Mouse (Mus musculus): ENCODE measurements around the gene Gm15448.
"Not testable (repeated sequence)": the region's sequence is repeated elsewhere in the genome, so short reads cannot be mapped to it uniquely, and the experiment has no call there.

Gene Gm15448

GRCm38 (mm10) chr7:3825599-3825998, at the start of gene Gm15448:
Gene Gm15448 (minus strand): TSS chr7:3825687.
- not testable (repeated sequence) for DNase-seq (ENCODE audit: low spot score)

DNA sequence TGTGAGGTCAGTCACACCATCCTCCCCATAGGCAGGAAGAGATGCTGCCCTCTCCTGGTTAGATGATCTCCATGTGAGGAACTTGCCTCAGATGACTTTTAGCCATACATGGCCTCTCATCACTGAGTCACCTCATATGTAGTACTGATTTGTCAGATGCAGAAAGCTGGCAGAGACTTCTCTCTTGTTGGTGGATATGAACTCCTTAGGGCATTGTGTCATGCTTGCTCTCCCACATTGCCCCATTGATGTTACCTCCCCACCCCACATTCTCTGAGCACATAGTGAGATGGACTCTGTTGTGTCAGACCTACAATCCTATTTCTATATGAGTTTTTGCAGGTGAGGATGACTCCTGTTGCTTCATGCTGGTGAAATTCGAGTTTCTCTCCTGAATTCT, 49.5 kb upstream of the Gm15448 start:
- DNase-seq (ENCODE audit: low spot score): not testable (repeated sequence)

DNA sequence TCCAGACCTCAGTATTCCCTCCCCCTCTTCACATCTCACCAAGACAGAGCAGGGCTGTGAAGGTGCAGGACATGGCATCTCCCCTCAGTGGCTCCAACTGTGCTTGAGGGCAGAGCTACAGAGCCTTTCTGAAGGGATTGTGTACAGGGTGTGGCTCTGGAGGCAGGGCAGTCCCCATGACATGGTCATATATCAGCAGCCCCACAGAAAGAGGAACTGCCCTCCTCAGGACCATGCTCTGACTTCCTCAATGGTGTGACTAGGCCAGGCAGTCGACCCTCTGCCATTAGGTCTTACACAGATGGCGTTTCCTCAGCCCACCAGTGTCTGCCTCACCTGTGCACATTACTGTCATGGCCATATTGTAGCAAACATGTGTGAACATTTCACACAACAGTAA, 19.5 kb upstream of the Gm15448 start, which contains the start of gene Pira2:
TSS of gene Pira2 (minus strand) at position 101 of the 400 bp plus-strand sequence.
- DNase-seq (ENCODE audit: low spot score): not testable (repeated sequence)

GRCm38 (mm10) chr7:3837854-3838253, 12.4 kb upstream of the Gm15448 start:
- DNase-seq (ENCODE audit: low spot score): not testable (repeated sequence)

- DNase-seq (ENCODE audit: low spot score): not testable (repeated sequence)
Measured at GRCm38 (mm10) chr7:3830633-3831032, 5.1 kb upstream of the Gm15448 start.

- DNase-seq (ENCODE audit: low spot score): not testable (repeated sequence)
Measured at GRCm38 (mm10) chr7:3811912-3812311, 13.6 kb downstream of the Gm15448 start.

DNA sequence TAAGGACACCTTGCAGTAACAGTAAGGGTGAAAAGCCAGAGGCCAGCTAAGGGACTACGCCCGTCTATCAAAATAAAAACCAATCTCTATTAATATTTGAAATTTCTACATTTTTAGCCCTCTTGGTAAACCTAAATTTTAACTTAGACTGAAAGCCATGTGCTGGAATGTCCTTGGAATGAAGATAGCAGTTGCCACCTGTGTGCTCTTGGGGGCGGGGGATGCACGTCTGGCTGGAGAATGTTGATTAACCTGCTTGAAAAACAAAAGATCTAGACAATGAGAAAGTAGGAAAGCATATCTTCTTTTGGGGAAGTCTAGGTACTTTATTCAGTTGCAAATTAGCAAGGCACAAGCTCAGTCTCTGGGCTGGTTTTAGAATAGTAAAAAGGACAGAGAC, 22.6 kb downstream of the Gm15448 start:
- DNase-seq (ENCODE audit: low spot score): not testable (repeated sequence)

GRCm38 (mm10) chr7:3799940-3800339, 25.5 kb downstream of the Gm15448 start:
- DNase-seq (ENCODE audit: low spot score): not testable (repeated sequence)

GRCm38 (mm10) chr7:3796286-3796685, 29.2 kb downstream of the Gm15448 start:
- DNase-seq (ENCODE audit: low spot score): not testable (repeated sequence)
